Mouse (Mus musculus) gonadal fat pad, adult 2 months (tissue): ENCODE measurements at regions not wholly inside any gene's neighbourhood (a gene's known extent, or its start where the extent isn't known, plus 50 kb on each side); places are given as distances from the start of the nearest gene placed in this dataset.
A peak's percentile ranks its signal among the peaks of the same experiment; 100 is the strongest.

Experiments used
- DNase-seq: peaks from one replicate; pipeline ENCODE4 v3.0.0-alpha.2; 2012; ENCODE audit warnings: low read depth

DNA sequence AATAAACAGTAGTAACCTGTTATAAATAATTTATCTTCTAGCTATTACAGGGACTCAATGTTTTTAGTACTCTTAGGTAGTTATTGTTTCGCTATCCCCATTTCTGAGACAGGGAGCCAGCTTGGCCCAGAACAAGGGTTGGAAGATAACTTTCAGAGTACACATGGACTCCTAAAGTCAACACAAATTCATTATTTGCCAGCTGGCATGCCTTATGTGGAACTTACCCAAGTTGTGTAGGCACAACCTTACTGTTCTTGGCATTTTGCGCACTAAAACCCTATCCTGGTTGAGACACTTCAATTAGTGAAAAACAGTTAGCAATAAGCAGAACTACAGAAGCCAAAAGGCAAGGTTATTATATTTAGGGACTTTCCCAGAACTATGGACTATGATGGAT lies 1042.3 kb downstream of the H2al1n start:
- peak; percentile 36 for DNase-seq
